Mouse (Mus musculus) olfactory bulb, adult 2 months (tissue): Measurements from ENCODE around the gene Kdm5c.

Source experiments
- CTCF ChIP-seq: fragments of 200-500 bp; IDR thresholded peaks from 2 replicates; pipeline ENCODE4 v1.5.1; 2012; ENCODE audit warnings: low read depth, mild to moderate bottlenecking, low read length, moderate library complexity; ENCODE audit not compliant: insufficient read depth
- POLR2A ChIP-seq: fragments of 200-500 bp; IDR thresholded peaks from 2 replicates; pipeline ENCODE4 v1.6.1; 2012; ENCODE audit warnings: mild to moderate bottlenecking, low read depth, low read length, moderate library complexity; ENCODE audit not compliant: insufficient read depth

GRCm38 (mm10) chrX:152307371-152307770 lies 74.6 kb downstream of the Kdm5c start:
- no peak for TF ChIP-seq CTCF
- no peak for TF ChIP-seq POLR2A
